Mouse (Mus musculus) midbrain, postnatal 0 days (tissue): ENCODE results near the gene Celf2. TPM values are rescaled to one million over a fixed set of nuclear protein-coding genes. Genes with fewer than 3 reads are reported as not detected.

ENCODE experiments used
- ATAC-seq: fragments of 200-750 bp; cut with Nextera tagmentation; 2 replicates; pipeline ENCODE4 v1.8.0; 2017; ENCODE audit warnings: moderate number of reproducible peaks, mild to moderate bottlenecking, moderate TSS enrichment, moderate library complexity; ENCODE audit not compliant: low FRiP score
- DNase-seq: peaks from one replicate; pipeline ENCODE4 v3.0.0-alpha.2; 2015; ENCODE audit warnings: low spot score
- H3K27ac ChIP-seq: fragments of 300-500 bp; sonication (generic); 2 replicates; pipeline ENCODE4 v1.5.1; 2014; ENCODE audit warnings: low read depth, mild to moderate bottlenecking, low read length, mixed read lengths
- H3K27me3 ChIP-seq: fragments of 300-500 bp; sonication (generic); 2 replicates; pipeline ENCODE4 v1.6.1; 2014; ENCODE audit warnings: low read length, control low read depth, mixed read lengths; ENCODE audit not compliant: insufficient read depth
- H3K36me3 ChIP-seq: fragments of 300-500 bp; sonication (generic); 2 replicates; pipeline ENCODE4 v1.6.1; 2014; ENCODE audit warnings: low read length, control low read depth, mixed read lengths; ENCODE audit not compliant: insufficient read depth
- H3K4me1 ChIP-seq: fragments of 300-500 bp; sonication (generic); 2 replicates; pipeline ENCODE4 v1.6.1; 2014; ENCODE audit warnings: mild to moderate bottlenecking, control low read depth, antibody characterized with exemption, low read length, mixed read lengths; ENCODE audit not compliant: insufficient read depth
- H3K4me2 ChIP-seq: fragments of 300-500 bp; sonication (generic); 2 replicates; pipeline ENCODE4 v1.6.1; 2014; ENCODE audit warnings: low read depth, mild to moderate bottlenecking, low read length, mixed read lengths; ENCODE audit not compliant: poor library complexity, severe bottlenecking
- H3K4me3 ChIP-seq: fragments of 300-500 bp; sonication (generic); 2 replicates; pipeline ENCODE4 v1.5.1; 2014; ENCODE audit warnings: low read depth, mild to moderate bottlenecking, low read length, moderate library complexity
- H3K9ac ChIP-seq: fragments of 300-500 bp; sonication (generic); replicated peaks from 2 replicates; pipeline ENCODE4 v1.6.1; 2014; ENCODE audit warnings: mild to moderate bottlenecking, low read length, moderate library complexity, mixed read lengths; ENCODE audit not compliant: poor library complexity, severe bottlenecking
- H3K9me3 ChIP-seq: fragments of 300-500 bp; sonication (generic); 2 replicates; pipeline ENCODE4 v1.6.1; 2016; ENCODE audit warnings: low read length, control low read depth
- CTCF ChIP-seq: IDR thresholded peaks from 2 replicates; pipeline ENCODE4 v1.5.1; 2016; ENCODE audit warnings: antibody characterized with exemption, mild to moderate bottlenecking
- WGBS: fragments of 180-500 bp; shearing (Covaris S2); extraction: QIAGEN DNeasy Blood & Tissue Kit; methylation state at CpG from one replicate; pipeline ENCODE4 v1.1.7; 2014; 5-methylcytosine and 5-hydroxymethylcytosine counted together
- polyA plus RNA-seq: library from polyadenylated mRNA; unstranded; fragments of >200 nt; fragmentation: Nextera tagmentation; extraction: Ambion mirVana; gene quantifications from 2 replicates; pipeline ENCODE4 v1.2.1, GENCODE M21; 2015
- total RNA-seq: library from RNA; depleted of rRNA; stranded (reverse); fragments of >200 nt; gene quantifications from 2 replicates; pipeline ENCODE4 v1.2.3, GENCODE M21; 2014

Gene Celf2
- total and polyA plus RNA-seq, 2 experiments from 2014 or later, result 112 to 135 TPM

DNA sequence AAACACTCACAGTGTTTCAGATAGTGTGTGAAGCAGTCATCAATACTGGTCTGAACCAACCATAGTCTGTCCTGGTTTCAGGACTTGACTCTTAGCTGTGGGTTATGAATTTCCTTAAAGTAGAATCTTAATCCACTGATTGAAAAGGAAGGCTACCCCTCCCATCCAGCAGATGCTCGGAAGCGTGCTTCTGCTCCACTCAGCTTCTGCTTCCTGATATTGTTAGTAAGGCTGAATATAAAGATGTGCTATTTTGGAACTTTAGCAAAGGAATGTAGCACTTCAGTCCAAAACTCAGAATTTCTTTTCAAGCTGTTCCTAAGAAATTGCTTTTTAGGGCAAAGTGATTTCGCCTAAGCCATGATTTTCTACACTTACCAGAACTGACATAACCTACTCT is 108.8 kb downstream of the Celf2 start:
- Histone ChIP-seq H3K27me3 (no peaks in the 10 kb centered on the region), H3K9ac (no peak overlapping the region), H3K27ac (no peak overlapping the region), H3K36me3 (no peaks in the 10 kb centered on the region), H3K4me2 (no peak overlapping the region), H3K4me1 (no peaks in the 10 kb centered on the region), H3K9me3 (no peaks in the 10 kb centered on the region), H3K4me3 (no peak overlapping the region)
- no peak for TF ChIP-seq CTCF
- DNase-seq (no peak), ATAC-seq (no peak)
- WGBS, result 68% methylated on average over 3 of the region's 3 CpGs

DNA sequence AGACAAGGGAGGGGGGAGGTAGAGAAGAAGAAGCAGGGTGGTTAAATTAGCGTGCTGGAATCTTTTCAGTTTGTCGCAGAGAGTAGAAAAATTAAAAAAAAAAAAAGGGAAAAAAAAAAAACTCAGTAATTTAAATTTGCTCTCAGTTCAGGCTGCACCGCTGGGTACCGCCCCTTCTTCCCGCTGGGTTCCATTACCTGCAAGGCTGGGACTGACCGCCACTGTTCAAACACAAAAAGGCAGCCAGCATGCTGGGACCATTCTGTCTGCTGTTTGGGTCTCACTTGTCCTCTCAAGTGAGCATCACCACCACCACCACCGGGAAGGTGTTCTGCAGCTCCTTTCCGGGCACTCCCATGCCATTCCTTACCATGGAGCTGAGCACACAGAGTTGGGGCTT is 113.4 kb downstream of the Celf2 start:
- Histone ChIP-seq H3K9me3 (no peaks in the 10 kb centered on the region), H3K4me1 (no peaks in the 10 kb centered on the region), H3K9ac (peak overlapping the region; percentile 52), H3K4me2 (peak overlapping the region; percentile 61), H3K27ac (0 out of 2 replicates have a peak overlapping the region, but pooled peaks have one; percentile 32), H3K27me3 (no peaks in the 10 kb centered on the region), H3K4me3 (peak overlapping the region; percentile 35), H3K36me3 (no peaks in the 10 kb centered on the region)
- 13% methylated on average over 8 of the region's 8 CpGs for WGBS
- ATAC-seq, result no peak
- DNase-seq, result peak; percentile 16
- no peak for TF ChIP-seq CTCF

DNA sequence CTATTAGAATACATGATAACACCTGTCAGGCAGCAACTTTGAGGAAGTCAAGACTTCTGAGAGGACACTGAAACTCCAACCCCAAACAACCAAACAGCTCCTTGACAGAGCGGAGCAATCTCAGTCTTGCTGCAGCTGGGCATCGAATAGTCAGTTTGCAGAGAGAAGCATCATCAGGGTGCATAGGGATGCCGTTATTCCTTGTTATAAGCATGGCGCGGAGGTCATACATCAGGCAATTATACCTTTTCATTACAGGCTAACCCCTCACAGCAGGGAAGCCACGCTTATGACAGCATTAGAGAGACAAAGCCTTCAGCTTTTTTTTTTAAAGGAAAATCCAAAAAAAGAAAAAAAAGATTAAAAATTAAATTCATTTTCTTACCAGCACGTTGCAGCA is 113.9 kb downstream of the Celf2 start:
- no peaks in the 10 kb centered on the region for H3K9me3 ChIP-seq
- ATAC-seq (no peak), DNase-seq (peak; percentile 61)
- peak overlapping the region; percentile 61 for H3K4me2 ChIP-seq
- TF ChIP-seq CTCF, result no peak
- H3K9ac ChIP-seq, result peak overlapping the region; percentile 52
- H3K4me1 ChIP-seq, result no peaks in the 10 kb centered on the region
- H3K4me3 ChIP-seq, result peak overlapping the region; percentile 35
- no peaks in the 10 kb centered on the region for H3K27me3 ChIP-seq
- H3K27ac ChIP-seq, result peak overlapping the region; percentile 2; the same call in 1 of the 2 replicates
- 14% methylated on average over 7 of the region's 7 CpGs for WGBS
- no peaks in the 10 kb centered on the region for H3K36me3 ChIP-seq

DNA sequence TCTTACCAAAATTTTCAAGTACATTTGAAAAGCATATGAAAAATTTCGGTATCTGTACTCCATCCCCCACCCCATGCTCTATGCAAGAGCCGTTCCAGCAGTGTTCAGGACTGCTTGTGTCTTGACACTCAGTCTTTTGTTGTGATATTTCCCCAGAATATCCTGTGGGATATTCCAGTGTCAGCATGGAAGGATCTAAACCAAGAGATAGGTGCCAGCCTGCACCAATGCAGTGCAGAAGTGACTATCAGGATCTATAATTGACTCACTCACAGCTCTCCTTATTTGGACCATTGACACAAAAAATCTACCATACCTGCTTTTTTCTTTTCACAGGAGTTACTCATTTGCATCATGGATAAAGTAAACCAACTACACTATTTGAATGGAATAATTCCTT is 116.9 kb downstream of the Celf2 start:
- no peaks in the 10 kb centered on the region for H3K27me3 ChIP-seq
- ATAC-seq (no peak), DNase-seq (no peak)
- H3K4me3 ChIP-seq, result no peak overlapping the region
- no peak for TF ChIP-seq CTCF
- H3K9me3 ChIP-seq, result no peaks in the 10 kb centered on the region
- H3K27ac ChIP-seq, result no peak overlapping the region
- H3K4me1 ChIP-seq, result no peaks in the 10 kb centered on the region
- whole genome bisulfite sequencing, result 86% methylated on average over 2 of the region's 2 CpGs
- H3K4me2 ChIP-seq, result no peak overlapping the region
- no peak overlapping the region for H3K9ac ChIP-seq
- H3K36me3 ChIP-seq, result no peaks in the 10 kb centered on the region

DNA sequence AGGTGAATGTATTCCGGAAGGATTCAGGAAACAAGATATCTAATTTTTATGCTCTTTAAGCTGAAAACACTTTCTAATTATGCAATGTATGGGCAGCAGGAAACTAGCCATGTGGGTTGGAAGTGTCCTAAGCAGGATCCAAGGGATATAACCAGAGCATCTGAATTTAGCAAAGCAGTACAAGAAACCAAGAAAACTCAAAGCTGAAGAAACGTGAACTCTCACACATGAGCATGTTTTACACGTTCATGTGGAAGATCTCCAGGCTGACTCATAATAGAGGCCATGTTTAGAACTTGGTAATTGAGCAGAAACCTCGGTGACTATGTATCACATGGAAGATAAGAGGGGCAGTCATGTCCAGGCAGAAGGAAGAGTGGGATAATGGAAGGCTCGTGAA is 120.1 kb downstream of the Celf2 start:
- Histone ChIP-seq H3K9me3 (no peaks in the 10 kb centered on the region), H3K27me3 (no peaks in the 10 kb centered on the region), H3K4me3 (no peak overlapping the region), H3K36me3 (no peaks in the 10 kb centered on the region), H3K9ac (no peak overlapping the region), H3K4me1 (no peaks in the 10 kb centered on the region), H3K27ac (no peak overlapping the region), H3K4me2 (no peak overlapping the region)
- no peak for TF ChIP-seq CTCF
- ATAC-seq (no peak), DNase-seq (no peak)
- 85% methylated on average over 5 of the region's 5 CpGs for WGBS

DNA sequence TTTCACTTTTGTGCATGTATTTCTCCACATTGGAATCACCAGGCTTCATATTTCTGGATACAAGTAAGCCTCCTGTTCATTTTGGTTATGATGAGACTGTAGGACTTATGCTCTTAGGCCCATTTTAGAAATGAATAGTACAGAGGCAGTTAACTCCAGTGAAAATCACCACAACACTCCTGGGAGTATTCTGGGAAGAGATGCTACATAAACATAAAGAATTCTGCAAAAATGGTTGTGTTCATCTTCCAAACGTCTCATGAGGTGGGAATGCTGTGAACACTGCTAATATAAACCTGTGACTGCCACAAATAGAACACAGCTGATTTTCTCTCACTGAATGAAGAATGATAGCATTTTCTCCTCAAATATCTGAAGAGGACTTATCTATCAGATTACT is 130.6 kb downstream of the Celf2 start:
- no peak for DNase-seq
- no peak overlapping the region for H3K27ac ChIP-seq
- TF ChIP-seq CTCF, result no peak
- no peaks in the 10 kb centered on the region for H3K36me3 ChIP-seq
- no peaks in the 10 kb centered on the region for H3K4me1 ChIP-seq
- ATAC-seq, result no peak
- no peak overlapping the region for H3K9ac ChIP-seq
- H3K27me3 ChIP-seq, result no peaks in the 10 kb centered on the region
- no peaks in the 10 kb centered on the region for H3K9me3 ChIP-seq
- WGBS, result 52% methylated on average over 1 of the region's 1 CpGs
- H3K4me2 ChIP-seq, result no peak overlapping the region
- no peak overlapping the region for H3K4me3 ChIP-seq

DNA sequence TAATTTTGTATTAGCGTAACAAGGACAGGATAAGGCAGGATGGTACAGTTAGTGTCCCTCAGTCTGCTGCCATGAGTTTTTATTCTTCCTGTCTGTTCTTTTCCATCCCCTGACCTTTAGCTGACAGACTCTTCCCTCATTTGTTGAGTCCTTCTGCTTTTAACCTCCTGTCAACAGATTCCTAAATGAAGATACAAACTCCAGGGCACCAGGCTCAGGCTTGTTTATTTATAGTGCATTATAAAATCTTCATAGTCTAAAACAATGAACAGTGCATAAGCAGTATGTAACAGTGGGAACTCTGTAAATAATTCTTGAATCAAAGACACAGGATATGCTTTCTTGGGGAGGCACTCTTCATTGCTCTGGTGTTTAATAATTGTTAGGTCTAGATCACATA is 131.5 kb downstream of the Celf2 start:
- no peak overlapping the region for H3K4me3 ChIP-seq
- no peak for DNase-seq
- no peaks in the 10 kb centered on the region for H3K36me3 ChIP-seq
- no peak for TF ChIP-seq CTCF
- H3K27me3 ChIP-seq, result no peaks in the 10 kb centered on the region
- H3K9ac ChIP-seq, result no peak overlapping the region
- ATAC-seq, result no peak
- 88% methylated on average over 1 of the region's 1 CpGs for whole genome bisulfite sequencing
- no peak overlapping the region for H3K4me2 ChIP-seq
- no peak overlapping the region for H3K27ac ChIP-seq
- H3K4me1 ChIP-seq, result no peaks in the 10 kb centered on the region
- H3K9me3 ChIP-seq, result no peaks in the 10 kb centered on the region
